Mouse (Mus musculus): ENCODE results near the gene Coa7.

DNA sequence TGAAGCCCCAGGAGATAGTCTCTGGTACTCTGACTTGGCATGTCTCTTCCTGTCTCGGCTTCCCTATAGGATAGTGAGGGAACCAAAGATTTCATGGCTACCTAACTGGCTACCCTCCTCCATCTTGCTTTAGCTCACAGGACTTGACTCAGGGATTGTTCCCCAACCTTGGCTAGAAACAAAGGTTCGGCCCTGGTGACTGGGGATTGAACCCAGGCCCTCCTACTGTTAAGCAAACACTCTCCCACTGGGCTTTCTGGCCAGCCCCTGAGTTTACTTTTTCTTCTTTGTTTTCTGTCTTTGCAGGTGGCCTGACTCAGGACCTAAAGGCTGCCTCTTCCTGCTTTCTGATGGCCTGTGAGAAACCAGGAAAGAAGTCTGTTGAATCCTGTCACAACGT lies 9.9 kb downstream of the Coa7 start:
- TF ChIP-seq CTCF (IDR thresholded peaks at IDR 0.05; ENCODE audit: control insufficient read depth, insufficient read depth, insufficient read length): no peak
- no peak for TF ChIP-seq USF1 (IDR thresholded peaks at IDR 0.05; ENCODE audit: low read depth)
- no peak for TF ChIP-seq MAX (IDR thresholded peaks at IDR 0.05)
- TF ChIP-seq MYOG (IDR thresholded peaks at IDR 0.05; ENCODE audit: control insufficient read depth, extremely low read depth, insufficient read length): no peak
- TF ChIP-seq MYOD1 (IDR thresholded peaks at IDR 0.05; ENCODE audit: control insufficient read depth, insufficient read length, low read depth): no peak

All from C2C12 (cell line).